Mouse (Mus musculus): ENCODE results near the gene Focad.

DNA sequence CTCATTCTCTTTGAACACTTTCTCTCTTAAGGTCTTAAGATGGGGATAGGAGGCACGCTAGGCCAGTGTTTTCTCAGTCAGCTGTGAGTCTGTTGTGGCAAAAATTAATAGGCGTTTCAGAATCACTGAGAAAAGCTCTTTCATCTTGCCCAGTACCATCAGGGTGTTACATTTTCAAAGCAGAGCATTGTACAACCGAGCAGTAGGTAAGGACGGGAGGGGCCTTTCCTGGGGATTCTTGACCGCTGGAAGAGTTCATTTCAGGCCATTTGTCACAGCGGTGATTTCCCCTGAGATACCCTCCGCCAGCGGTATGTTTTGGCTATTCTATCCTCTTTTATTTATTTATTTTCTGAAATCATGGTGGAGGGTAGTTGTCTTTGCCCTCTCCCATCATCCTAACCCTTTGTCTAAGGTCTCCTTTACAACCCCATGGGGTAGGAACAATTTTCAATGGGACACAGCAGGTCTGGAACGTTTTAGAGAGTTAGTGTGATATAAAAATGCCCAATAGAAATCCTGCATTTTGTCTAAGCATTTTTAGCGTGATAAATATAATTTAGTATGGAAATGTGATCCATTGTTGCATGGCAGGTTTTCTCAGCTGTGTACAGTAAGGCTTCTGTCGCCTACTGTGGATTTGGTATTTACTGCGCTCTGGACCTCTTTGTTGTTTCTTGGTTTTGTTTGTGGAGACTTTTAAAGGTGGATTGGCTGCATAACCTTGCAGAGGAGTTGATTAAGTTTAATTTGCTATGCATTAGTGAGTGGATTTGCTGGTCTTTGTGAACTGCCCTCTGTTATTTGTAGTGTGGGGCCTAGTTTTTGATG lies 142.7 kb downstream of the Focad start:
- no peak for TF ChIP-seq CTCF (IDR thresholded peaks at IDR 0.05; ENCODE audit: low read depth, low read length)
- TF ChIP-seq POLR2A (IDR thresholded peaks at IDR 0.05; ENCODE audit: insufficient read depth, low read length), result no peak
- TF ChIP-seq EP300 (IDR thresholded peaks at IDR 0.05; ENCODE audit: insufficient read depth, low read depth, low read length), result no peak

All from ES-Bruce4 (cell line).